Mouse (Mus musculus): ENCODE results near the gene Trip6. TPM values are rescaled to one million over a fixed set of nuclear protein-coding genes. Genes with fewer than 3 reads are reported as not detected.
A peak's percentile ranks its signal among the peaks of the same experiment; 100 is the strongest.

Gene Trip6
- total RNA-seq (2022), result 10 to 100 TPM; 35.7 to 54.9 (median 48.5) TPM

GRCm38 (mm10) chr5:137314193-137315083 lies at the start of gene Trip6:
Trip6 (minus strand) TSS chr5:137314404.
- peak; percentile 81 for DNase-seq

GRCm38 (mm10) chr5:137358382-137358781 lies 44.2 kb upstream of the Trip6 start:
- DNase-seq, result no peak

GRCm38 (mm10) chr5:137354091-137354490 lies 39.9 kb upstream of the Trip6 start:
- no peak for DNase-seq

- DNase-seq, result no peak
Measured at GRCm38 (mm10) chr5:137352011-137352975, 38.1 kb upstream of the Trip6 start.

GRCm38 (mm10) chr5:137351394-137351793 lies 37.2 kb upstream of the Trip6 start:
- DNase-seq, result no peak

GRCm38 (mm10) chr5:137351058-137351380 lies 36.8 kb upstream of the Trip6 start:
- DNase-seq, result no peak

- no peak for DNase-seq
Measured at GRCm38 (mm10) chr5:137350205-137351057, 36.2 kb upstream of the Trip6 start.

- peak; percentile 96 for DNase-seq
Measured at GRCm38 (mm10) chr5:137349384-137350204, 35.4 kb upstream of the Trip6 start, which contains the start of gene Ephb4. Ephb4 (plus strand) TSS chr5:137350109.

- peak; percentile 78 for DNase-seq
Measured at GRCm38 (mm10) chr5:137348482-137349383, 34.5 kb upstream of the Trip6 start.

- DNase-seq, result no peak
Measured at GRCm38 (mm10) chr5:137347856-137348255, 33.7 kb upstream of the Trip6 start.

GRCm38 (mm10) chr5:137346983-137347382 lies 32.8 kb upstream of the Trip6 start:
- no peak for DNase-seq

GRCm38 (mm10) chr5:137346388-137346787 lies 32.2 kb upstream of the Trip6 start:
- DNase-seq, result no peak

GRCm38 (mm10) chr5:137345821-137346220 lies 31.6 kb upstream of the Trip6 start:
- DNase-seq, result no peak

GRCm38 (mm10) chr5:137343869-137344268 lies 29.7 kb upstream of the Trip6 start:
- DNase-seq, result no peak

- DNase-seq, result no peak
Measured at GRCm38 (mm10) chr5:137343412-137343811, 29.2 kb upstream of the Trip6 start.

- DNase-seq, result no peak
Measured at GRCm38 (mm10) chr5:137342407-137343012, 28.3 kb upstream of the Trip6 start.

- no peak for DNase-seq
Measured at GRCm38 (mm10) chr5:137340222-137340621, 26.0 kb upstream of the Trip6 start.

- no peak for DNase-seq
Measured at GRCm38 (mm10) chr5:137339290-137339979, 25.2 kb upstream of the Trip6 start.
